Mouse (Mus musculus) liver, postnatal 0 days (tissue): ENCODE results near the gene Hipk2.

Experiments
- CTCF ChIP-seq: sonication (generic); IDR thresholded peaks from 2 replicates; pipeline ENCODE4 v1.5.1; 2016; ENCODE audit warnings: antibody characterized with exemption, low read depth
- EP300 ChIP-seq: IDR thresholded peaks from 2 replicates; pipeline ENCODE4 v1.6.1; 2016; ENCODE audit warnings: antibody characterized with exemption, low read depth, mild to moderate bottlenecking

DNA sequence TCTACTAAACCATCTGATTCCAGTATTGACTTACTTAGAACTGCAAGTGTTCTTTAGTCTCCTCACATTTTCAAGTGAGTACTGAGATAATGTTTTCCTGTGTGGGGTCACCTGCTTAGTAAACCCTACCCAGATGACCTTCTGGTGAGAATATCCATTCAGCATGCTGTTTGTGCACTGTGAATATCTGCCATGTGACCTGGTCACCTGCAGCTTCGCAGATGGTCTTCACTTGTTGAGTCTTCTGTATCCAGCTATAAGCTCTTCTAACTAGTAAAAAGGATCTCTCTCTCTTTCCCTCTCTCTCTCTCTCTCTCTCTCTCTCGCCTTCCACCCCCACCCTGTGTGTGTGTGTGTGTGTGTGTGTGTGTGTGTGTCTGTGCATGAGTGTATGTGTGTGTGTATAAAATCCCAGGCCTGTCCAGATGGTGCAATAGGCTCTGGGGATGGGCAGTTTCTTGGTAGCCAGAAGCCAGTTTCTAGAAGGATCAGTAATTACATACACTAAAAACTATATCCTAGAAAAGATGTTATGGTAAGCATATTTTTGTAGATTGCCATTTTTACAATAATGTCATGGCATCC is 99.9 kb downstream of the Hipk2 start:
- TF ChIP-seq EP300 = no peak
- no peak for TF ChIP-seq CTCF
